Mouse (Mus musculus) C2C12 (cell line): ENCODE data around the gene Pex14.

Source experiments
- CEBPB ChIP-seq: IDR thresholded peaks from one replicate; pipeline ENCODE4 v1.6.1; 2011; ENCODE audit warnings: low read depth, mild to moderate bottlenecking, control low read depth, moderate library complexity
- CTCF ChIP-seq: IDR thresholded peaks from one replicate; pipeline ENCODE4 v1.5.1; 2011; ENCODE audit not compliant: control insufficient read depth, insufficient read depth, insufficient read length
- FOSL1 ChIP-seq: IDR thresholded peaks from one replicate; pipeline ENCODE4 v1.8.0; 2011; ENCODE audit warnings: mild to moderate bottlenecking, low read length; ENCODE audit not compliant: poor library complexity, insufficient read depth, severe bottlenecking
- MAX ChIP-seq: IDR thresholded peaks from one replicate; pipeline ENCODE4 v1.6.1; 2011; ENCODE audit warnings: mild to moderate bottlenecking, control low read depth
- MYOD1 ChIP-seq: IDR thresholded peaks from one replicate; pipeline ENCODE4 v1.6.1; 2011; ENCODE audit warnings: low read depth; ENCODE audit not compliant: control insufficient read depth, insufficient read length
- MYOG ChIP-seq: IDR thresholded peaks from one replicate; pipeline ENCODE4 v1.6.1; 2011; ENCODE audit not compliant: control insufficient read depth, insufficient read length; ENCODE audit errors: extremely low read depth
- USF1 ChIP-seq: IDR thresholded peaks from one replicate; pipeline ENCODE4 v1.6.1; 2011; ENCODE audit warnings: low read depth, mild to moderate bottlenecking, control low read depth, moderate library complexity

DNA sequence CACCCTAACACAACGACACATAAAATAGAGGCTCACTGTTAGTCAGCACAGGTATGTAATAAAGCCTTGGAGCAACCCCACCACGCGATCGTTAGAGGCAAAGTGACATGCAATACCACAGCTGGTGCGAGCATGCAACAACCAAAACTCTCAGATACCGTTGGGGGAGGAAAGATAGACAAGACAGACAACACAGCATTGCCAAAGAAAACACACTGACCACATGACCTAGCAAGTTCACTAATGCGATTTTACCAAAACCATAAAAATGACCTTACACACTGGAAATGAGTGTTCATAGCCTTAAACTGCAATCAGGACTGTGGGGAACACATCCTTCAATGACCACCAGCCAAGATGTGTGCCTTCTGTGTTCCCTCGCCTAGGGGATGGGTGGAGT, 8.3 kb downstream of the Pex14 start:
- TF ChIP-seq FOSL1 (no peak), CTCF (no peak), MYOG (no peak), CEBPB (no peak), MAX (no peak), MYOD1 (peak; percentile 47), USF1 (peak; percentile 52)
